Mouse (Mus musculus): ENCODE measurements around the gene Stat3.
A peak's percentile ranks its signal among the peaks of the same experiment; 100 is the strongest.

Stat3 gene

GRCm38 (mm10) chr11:100964180-100964579 lies 24.8 kb upstream of the Stat3 start:
- DNase-seq (ENCODE audit: low spot score): no peak

- peak; percentile 68 for DNase-seq (ENCODE audit: low spot score)
Observed at GRCm38 (mm10) chr11:100963647-100964046, 24.3 kb upstream of the Stat3 start.

GRCm38 (mm10) chr11:100962371-100962911 lies 23.1 kb upstream of the Stat3 start:
- no peak for DNase-seq (ENCODE audit: low spot score)

- peak; percentile 67 for DNase-seq (ENCODE audit: low spot score)
Observed at GRCm38 (mm10) chr11:100960540-100960939, 21.2 kb upstream of the Stat3 start.

GRCm38 (mm10) chr11:100959826-100960225 lies 20.5 kb upstream of the Stat3 start:
- no peak for DNase-seq (ENCODE audit: low spot score)

- DNase-seq (ENCODE audit: low spot score): peak; percentile 84
Observed at GRCm38 (mm10) chr11:100959464-100959810, 20.1 kb upstream of the Stat3 start.

- peak; percentile 54 for DNase-seq (ENCODE audit: low spot score)
Observed at GRCm38 (mm10) chr11:100958613-100959463, 19.5 kb upstream of the Stat3 start.

- DNase-seq (ENCODE audit: low spot score): no peak
Observed at GRCm38 (mm10) chr11:100957915-100958469, 18.7 kb upstream of the Stat3 start.

GRCm38 (mm10) chr11:100957244-100957643 lies 17.9 kb upstream of the Stat3 start:
- DNase-seq (ENCODE audit: low spot score): peak; percentile 97

- DNase-seq (ENCODE audit: low spot score): no peak
Observed at GRCm38 (mm10) chr11:100949540-100949939, 10.2 kb upstream of the Stat3 start.

GRCm38 (mm10) chr11:100948317-100948716 lies 9.0 kb upstream of the Stat3 start:
- DNase-seq (ENCODE audit: low spot score): no peak

- DNase-seq (ENCODE audit: low spot score): no peak
Observed at GRCm38 (mm10) chr11:100947548-100947947, 8.2 kb upstream of the Stat3 start.

GRCm38 (mm10) chr11:100946862-100947261 lies 7.5 kb upstream of the Stat3 start:
- no peak for DNase-seq (ENCODE audit: low spot score)

GRCm38 (mm10) chr11:100942388-100942787 lies 3.0 kb upstream of the Stat3 start:
- DNase-seq (ENCODE audit: low spot score): no peak

- no peak for DNase-seq (ENCODE audit: low spot score)
Observed at GRCm38 (mm10) chr11:100938711-100939511, 429 bp downstream of the Stat3 start.

- no peak for DNase-seq (ENCODE audit: low spot score)
Observed at GRCm38 (mm10) chr11:100938112-100938511, 1.2 kb downstream of the Stat3 start.

GRCm38 (mm10) chr11:100937295-100937694 lies 2.0 kb downstream of the Stat3 start:
- DNase-seq (ENCODE audit: low spot score): no peak

- DNase-seq (ENCODE audit: low spot score): no peak
Observed at GRCm38 (mm10) chr11:100935373-100936355, 3.7 kb downstream of the Stat3 start.

- peak; percentile 55 for DNase-seq (ENCODE audit: low spot score)
Observed at GRCm38 (mm10) chr11:100931254-100931921, 8.0 kb downstream of the Stat3 start.

- no peak for DNase-seq (ENCODE audit: low spot score)
Observed at GRCm38 (mm10) chr11:100930611-100931010, 8.7 kb downstream of the Stat3 start.

- DNase-seq (ENCODE audit: low spot score): no peak
Observed at GRCm38 (mm10) chr11:100927386-100927785, 12.0 kb downstream of the Stat3 start.
